Mouse (Mus musculus): Measurements from ENCODE around the gene Cx3cl1. TPM values are rescaled to one million over a fixed set of nuclear protein-coding genes. Genes with fewer than 3 reads are reported as not detected.

Cx3cl1 gene
- polyA plus RNA-seq, 1 experiment from 2014 or later, result 10.6 TPM

DNA sequence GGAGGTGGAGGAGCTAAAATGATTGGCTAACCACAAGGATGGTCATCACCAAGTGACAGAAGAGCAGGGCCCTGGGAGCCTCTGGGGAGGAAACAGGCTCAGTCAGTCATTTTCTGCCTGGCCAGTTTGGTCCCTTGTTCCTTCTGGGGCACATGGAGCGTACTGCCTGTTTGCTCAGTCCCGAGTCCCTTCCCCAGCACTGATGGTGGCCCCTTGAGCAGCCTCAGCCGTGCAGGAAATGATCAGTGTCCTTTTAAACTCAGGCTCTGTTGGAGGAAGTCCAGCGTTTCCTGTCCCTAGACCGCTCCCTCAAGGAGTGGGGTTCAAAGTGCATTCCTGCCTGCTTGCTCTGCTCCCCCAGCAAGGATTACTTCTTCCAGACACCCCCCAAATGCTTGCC is 6.7 kb downstream of the Cx3cl1 start:
- H3K9ac ChIP-seq, result no peak overlapping the region
- ATAC-seq (ENCODE audit: low FRiP score), result no peak
- H3K4me2 ChIP-seq (replicated peaks), result no peak overlapping the region
- H3K4me1 ChIP-seq, result peaks cover 32% of the 10 kb centered on the region
- H3K36me3 ChIP-seq, result no peaks in the 10 kb centered on the region
- WGBS, result 57% methylated on average over 5 of the region's 5 CpGs
- H3K27me3 ChIP-seq, result peaks cover 15% of the 10 kb centered on the region; the same call in 1 of the 2 replicates
- no peak overlapping the region for H3K4me3 ChIP-seq
- H3K27ac ChIP-seq, result peak overlapping the region; percentile 48; the same call in 1 of the 2 replicates
- H3K9me3 ChIP-seq (replicated peaks), result no peaks in the 10 kb centered on the region

DNA sequence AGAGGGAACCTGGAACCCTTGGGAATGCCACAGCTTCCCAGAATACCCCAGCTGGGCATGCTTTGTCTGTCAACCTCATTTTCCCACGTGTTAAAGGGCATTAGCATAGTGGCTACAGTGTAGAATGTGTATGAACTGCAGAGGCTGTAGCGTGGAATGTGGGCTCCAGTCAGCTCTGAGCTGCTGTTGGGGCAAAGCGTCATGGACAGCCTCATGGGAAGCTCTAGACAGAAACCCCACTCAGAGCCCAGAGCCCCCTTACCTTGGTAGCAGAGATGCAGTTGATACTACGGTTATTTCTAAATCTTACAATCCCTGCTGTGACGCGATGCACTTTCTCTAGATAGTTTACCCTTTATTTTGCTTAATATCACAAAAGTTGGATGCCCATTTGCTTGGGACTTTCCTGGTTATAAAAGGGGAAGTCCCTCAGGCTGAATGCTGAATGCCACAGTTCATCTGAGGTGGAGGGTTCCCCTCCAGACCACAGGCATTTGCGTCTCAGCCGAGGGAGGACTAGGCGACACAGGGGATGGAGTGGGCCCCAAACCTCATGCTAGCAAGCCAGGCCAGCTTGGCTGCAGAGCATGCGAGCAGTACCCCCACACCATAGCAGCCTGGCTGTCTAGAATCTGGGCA is 7.2 kb downstream of the Cx3cl1 start:
- 68% methylated on average over 10 of the region's 10 CpGs for WGBS
- Histone ChIP-seq H3K9me3 (replicated peaks) (no peaks in the 10 kb centered on the region), H3K27ac (peak overlapping the region; percentile 48; the same call in 1 of the 2 replicates), H3K4me1 (peaks cover 26% of the 10 kb centered on the region), H3K4me3 (no peak overlapping the region), H3K36me3 (no peaks in the 10 kb centered on the region), H3K4me2 (replicated peaks) (no peak overlapping the region), H3K9ac (no peak overlapping the region), H3K27me3 (peaks cover 9% of the 10 kb centered on the region; the same call in 1 of the 2 replicates)
- ATAC-seq (ENCODE audit: low FRiP score), result no peak

DNA sequence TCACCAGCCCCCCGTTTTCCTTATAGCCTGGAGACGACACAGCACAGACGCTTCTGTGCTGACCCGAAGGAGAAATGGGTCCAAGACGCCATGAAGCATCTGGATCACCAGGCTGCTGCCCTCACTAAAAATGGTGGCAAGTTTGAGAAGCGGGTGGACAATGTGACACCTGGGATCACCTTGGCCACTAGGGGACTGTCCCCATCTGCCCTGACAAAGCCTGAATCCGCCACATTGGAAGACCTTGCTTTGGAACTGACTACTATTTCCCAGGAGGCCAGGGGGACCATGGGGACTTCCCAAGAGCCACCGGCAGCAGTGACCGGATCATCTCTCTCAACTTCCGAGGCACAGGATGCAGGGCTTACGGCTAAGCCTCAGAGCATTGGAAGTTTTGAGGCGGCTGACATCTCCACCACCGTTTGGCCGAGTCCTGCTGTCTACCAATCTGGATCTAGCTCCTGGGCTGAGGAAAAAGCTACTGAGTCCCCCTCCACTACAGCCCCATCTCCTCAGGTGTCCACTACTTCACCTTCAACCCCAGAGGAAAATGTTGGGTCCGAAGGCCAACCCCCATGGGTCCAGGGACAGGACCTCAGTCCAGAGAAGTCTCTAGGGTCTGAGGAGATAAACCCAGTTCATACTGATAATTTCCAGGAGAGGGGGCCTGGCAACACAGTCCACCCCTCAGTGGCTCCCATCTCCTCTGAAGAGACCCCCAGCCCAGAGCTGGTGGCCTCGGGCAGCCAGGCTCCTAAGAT is 7.9 kb downstream of the Cx3cl1 start:
- no peak overlapping the region for H3K9ac ChIP-seq
- no peaks in the 10 kb centered on the region for H3K36me3 ChIP-seq
- no peak overlapping the region for H3K27ac ChIP-seq
- H3K27me3 ChIP-seq, result 0 out of 2 replicates have a peak, but pooled peaks cover 4% of the 10 kb centered on the region
- 95% methylated on average over 16 of the region's 16 CpGs for WGBS
- H3K4me3 ChIP-seq, result no peak overlapping the region
- no peaks in the 10 kb centered on the region for H3K9me3 ChIP-seq (replicated peaks)
- no peak for ATAC-seq (ENCODE audit: low FRiP score)
- H3K4me1 ChIP-seq, result peaks cover 24% of the 10 kb centered on the region
- no peak overlapping the region for H3K4me2 ChIP-seq (replicated peaks)

DNA sequence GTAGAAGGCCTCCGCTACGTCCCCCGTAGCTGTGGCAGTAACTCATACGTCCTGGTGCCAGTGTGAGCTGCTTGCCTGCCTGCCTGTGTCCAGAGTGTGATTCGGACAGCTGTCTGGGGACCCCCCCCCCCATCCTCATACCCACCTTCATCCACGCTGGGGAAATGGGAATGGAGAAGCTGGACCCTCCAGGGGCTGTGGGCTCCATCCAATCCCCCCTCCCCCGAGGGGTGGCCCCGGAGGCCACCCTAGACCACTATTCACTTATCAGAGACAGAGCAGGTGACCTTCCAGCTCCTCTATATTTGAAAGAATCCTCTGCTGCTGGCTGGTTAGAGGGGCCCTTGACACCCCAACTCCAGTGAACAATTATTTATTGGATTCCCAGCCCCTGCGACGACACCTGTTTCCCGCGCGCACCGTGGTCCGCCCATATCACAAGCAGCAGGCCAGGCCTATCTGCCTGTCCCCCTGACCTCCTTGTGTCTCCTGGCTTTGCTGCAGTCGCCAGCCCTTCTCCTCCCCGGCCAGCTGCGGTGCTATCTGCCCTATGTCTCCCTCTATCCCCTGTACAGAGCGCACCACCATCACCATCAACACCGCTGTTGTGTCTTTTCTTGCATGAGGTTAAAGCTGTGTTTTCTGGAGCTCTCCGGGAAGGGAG is 8.8 kb downstream of the Cx3cl1 start:
- Histone ChIP-seq H3K4me1 (peaks cover 24% of the 10 kb centered on the region), H3K27me3 (no peaks in the 10 kb centered on the region), H3K27ac (no peak overlapping the region), H3K36me3 (no peaks in the 10 kb centered on the region), H3K9ac (no peak overlapping the region), H3K4me2 (replicated peaks) (no peak overlapping the region), H3K4me3 (no peak overlapping the region), H3K9me3 (replicated peaks) (no peaks in the 10 kb centered on the region)
- ATAC-seq (ENCODE audit: low FRiP score), result no peak
- 77% methylated on average over 21 of the region's 21 CpGs for WGBS

DNA sequence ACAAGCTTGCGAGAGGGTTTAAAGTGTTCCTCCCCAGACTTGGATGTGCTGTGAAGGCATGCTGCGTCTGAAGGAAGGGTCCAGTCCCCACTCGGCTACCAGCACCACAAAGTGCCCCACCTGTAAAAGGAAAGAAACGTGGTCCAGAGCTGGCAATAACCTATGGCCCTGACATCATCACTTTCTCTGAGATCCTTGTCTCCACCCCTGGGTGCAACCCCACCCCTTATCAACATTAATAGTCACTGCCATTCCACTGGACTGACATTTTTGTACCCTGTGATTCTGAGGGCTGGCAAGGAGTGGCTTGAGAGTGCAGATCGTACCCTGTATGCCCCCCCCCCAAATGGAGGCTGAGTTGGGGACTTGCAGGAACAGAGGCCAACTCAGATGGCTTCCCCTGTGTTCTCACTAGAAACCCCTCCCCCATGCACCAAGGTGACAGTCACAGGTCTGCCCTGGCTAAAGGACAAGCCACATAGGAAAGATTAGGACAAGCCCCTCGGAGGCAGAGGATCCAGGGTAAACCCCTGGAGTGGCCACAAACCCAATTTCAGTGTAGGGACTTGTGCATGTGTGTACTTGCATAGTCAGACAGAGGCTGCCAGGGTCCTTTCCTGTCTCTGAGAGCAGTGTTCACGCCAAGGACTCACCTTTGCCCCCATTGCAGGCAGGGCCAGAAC is 9.5 kb downstream of the Cx3cl1 start:
- 63% methylated on average over 7 of the region's 7 CpGs for WGBS
- Histone ChIP-seq H3K9me3 (replicated peaks) (no peaks in the 10 kb centered on the region), H3K9ac (no peak overlapping the region), H3K27ac (no peak overlapping the region), H3K27me3 (no peaks in the 10 kb centered on the region), H3K4me2 (replicated peaks) (no peak overlapping the region), H3K4me1 (peaks cover 24% of the 10 kb centered on the region), H3K4me3 (no peak overlapping the region), H3K36me3 (no peaks in the 10 kb centered on the region)
- ATAC-seq (ENCODE audit: low FRiP score), result no peak

DNA sequence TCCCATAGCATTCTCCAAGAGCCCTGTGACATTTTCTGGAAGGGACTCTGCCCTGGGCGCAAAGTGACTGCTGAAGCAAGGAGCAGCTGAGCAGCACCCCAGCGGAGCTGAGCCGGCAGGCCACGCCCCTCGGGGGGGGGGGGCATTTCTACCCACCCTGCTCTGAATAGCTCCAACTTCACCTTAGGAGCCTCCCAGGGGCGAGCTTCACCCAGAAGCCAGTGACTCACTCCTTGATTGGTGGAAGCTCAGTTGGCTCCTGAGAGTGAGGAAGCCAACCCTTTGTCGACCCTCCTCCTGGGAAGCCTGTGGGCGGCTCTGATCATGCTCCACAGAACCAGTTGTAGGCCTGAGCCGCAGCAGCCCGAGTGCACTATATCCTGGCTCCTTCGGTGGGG is 10.0 kb downstream of the Cx3cl1 start:
- Histone ChIP-seq H3K36me3 (no peaks in the 10 kb centered on the region), H3K27ac (no peak overlapping the region), H3K4me1 (peaks cover 24% of the 10 kb centered on the region), H3K4me2 (replicated peaks) (no peak overlapping the region), H3K9me3 (replicated peaks) (no peaks in the 10 kb centered on the region), H3K4me3 (no peak overlapping the region), H3K9ac (no peak overlapping the region), H3K27me3 (no peaks in the 10 kb centered on the region)
- ATAC-seq (ENCODE audit: low FRiP score), result no peak
- WGBS, result 8% methylated on average over 11 of the region's 11 CpGs

DNA sequence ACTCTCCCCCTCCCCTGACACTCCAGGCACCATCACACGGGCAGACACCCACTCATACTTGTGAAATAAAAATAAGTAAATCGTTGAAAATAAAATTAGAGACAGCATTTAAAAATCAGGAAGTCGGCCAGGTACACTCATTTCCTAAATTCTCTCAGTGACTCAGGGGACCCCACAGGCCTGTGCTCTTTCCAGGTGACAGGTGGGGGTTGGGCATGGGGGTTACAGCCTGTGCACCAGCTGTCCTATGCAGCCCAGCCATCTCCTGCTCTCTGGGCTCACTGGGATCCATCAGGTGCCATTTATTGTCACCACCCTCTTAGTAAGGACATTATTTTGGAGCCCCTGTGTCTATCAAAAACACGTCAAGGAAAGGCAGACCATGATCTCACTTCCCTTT is 12.1 kb downstream of the Cx3cl1 start:
- Histone ChIP-seq H3K9ac (no peak overlapping the region), H3K9me3 (replicated peaks) (no peaks in the 10 kb centered on the region), H3K4me1 (peaks cover 12% of the 10 kb centered on the region), H3K27ac (no peak overlapping the region), H3K4me3 (no peak overlapping the region), H3K4me2 (replicated peaks) (no peak overlapping the region), H3K36me3 (no peaks in the 10 kb centered on the region), H3K27me3 (no peaks in the 10 kb centered on the region)
- 77% methylated on average over 4 of the region's 4 CpGs for WGBS
- ATAC-seq (ENCODE audit: low FRiP score), result no peak

DNA sequence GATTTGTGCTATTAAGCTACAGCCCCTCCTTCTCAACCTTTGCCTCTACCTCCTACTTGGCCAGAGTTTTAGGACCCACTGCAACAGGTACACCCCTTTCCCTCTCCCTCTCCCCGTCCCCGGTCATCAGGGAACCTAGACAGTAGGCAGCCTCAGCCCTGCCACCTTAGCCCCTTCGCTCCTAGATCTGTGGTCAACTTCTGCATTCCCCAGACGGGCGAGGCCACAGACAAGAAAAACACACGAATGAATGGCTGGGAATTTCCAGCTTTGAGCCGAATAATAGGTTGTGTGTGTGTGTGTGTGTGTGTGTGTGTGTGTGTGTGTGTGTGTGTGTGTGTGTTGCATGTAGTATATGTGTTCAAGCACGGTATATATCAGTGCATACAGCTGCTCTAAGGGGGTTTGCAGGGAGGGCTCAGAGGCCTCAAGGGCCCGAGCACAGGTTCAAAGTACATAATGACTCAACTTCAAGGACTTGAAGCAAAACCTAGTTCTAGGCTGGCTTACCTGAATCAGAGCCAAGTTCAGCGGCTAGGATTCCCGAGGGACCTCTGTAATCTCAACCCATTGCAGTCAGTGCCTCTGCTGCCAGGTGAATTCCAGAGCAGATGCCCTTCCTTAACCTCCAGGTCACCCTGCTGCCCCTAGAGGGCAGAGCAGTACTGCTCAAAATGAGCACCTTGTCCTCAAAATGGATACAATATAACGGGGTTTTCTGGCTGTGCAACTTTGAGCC is 13.6 kb downstream of the Cx3cl1 start:
- H3K4me2 ChIP-seq (replicated peaks), result no peak overlapping the region
- WGBS, result 71% methylated on average over 12 of the region's 12 CpGs
- peaks cover 7% of the 10 kb centered on the region for H3K4me1 ChIP-seq
- H3K9me3 ChIP-seq (replicated peaks), result no peaks in the 10 kb centered on the region
- no peak for ATAC-seq (ENCODE audit: low FRiP score)
- H3K36me3 ChIP-seq, result no peaks in the 10 kb centered on the region
- no peak overlapping the region for H3K9ac ChIP-seq
- no peak overlapping the region for H3K27ac ChIP-seq
- no peaks in the 10 kb centered on the region for H3K27me3 ChIP-seq
- no peak overlapping the region for H3K4me3 ChIP-seq

DNA sequence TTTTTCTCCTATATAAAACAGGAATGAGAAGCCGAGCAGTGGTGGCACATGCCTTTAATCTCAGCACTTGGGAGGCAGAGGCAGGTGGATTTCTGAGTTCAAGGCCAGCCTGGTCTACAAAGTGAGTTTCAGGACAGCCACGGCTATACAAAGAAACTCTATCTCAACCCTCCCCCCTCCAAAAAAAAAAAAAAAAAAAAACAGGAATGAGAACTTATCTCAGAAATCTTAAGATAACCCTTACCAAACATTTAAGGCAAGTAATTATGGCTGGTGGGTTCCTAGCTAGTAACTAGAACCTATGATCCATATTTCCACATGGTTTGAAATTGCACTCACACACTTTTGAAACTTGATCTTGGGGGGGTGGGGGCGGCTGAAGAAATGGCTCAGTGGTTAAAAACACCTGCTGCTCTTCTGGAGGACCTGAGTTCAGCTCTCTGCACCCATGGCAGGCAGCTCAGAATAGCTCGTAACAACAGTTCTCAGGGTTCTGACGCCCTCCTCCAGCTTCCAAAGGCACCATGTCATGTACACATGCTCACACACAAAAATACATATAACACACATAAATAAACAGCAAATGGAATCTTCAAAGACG is 14.3 kb downstream of the Cx3cl1 start:
- Histone ChIP-seq H3K27me3 (no peaks in the 10 kb centered on the region), H3K4me2 (replicated peaks) (no peak overlapping the region), H3K9me3 (replicated peaks) (no peaks in the 10 kb centered on the region), H3K9ac (no peak overlapping the region), H3K36me3 (no peaks in the 10 kb centered on the region), H3K4me3 (no peak overlapping the region), H3K27ac (no peak overlapping the region), H3K4me1 (peaks cover 7% of the 10 kb centered on the region)
- ATAC-seq (ENCODE audit: low FRiP score), result no peak
- 76% methylated on average over 6 of the region's 6 CpGs for WGBS

DNA sequence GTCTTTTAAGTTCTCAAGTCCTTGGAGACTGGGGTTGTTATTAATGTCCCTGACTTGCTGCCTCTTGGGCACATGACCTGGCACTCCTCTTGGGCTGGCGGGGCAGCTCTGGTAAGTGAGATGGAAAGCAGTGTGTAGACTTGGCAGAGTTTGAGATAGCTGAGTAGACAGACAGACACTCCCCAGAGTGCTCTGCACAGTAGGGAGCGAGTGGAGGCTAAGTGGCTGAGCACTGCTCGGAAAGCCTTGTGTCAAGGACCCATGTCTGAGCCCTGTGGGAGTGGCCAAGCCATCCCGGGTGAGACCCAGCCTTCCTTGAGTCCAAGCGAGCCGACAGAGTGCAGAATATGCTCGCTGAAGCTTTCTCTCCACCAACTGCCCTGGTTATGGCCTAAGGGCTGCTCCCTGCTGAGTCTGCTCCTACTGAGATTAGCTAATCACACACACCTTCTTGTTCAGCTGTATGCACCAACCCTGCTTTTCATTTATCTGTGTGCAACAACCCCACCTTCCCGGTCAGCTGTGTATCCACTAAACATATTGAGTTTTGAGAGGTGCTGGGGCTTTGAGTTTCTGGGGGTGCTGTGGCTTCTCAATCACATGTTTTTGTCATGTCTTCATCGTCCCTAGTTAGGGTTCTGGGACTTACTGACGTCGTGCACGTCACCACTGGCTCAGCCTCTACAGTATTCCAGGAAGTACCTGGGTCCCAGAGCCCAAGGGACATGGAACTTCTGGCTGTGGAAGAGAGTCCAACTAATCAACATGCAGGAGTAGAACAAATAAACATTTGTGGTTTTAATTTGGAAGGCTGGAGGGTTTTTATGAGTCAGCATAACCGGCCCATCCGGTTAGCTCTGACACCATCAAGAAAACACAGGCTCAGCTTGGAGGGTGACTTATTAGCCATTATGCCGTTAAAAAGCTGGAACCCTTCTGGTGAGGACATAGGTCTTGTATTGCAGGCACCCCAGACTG is 16.0 kb downstream of the Cx3cl1 start:
- Histone ChIP-seq H3K4me3 (no peak overlapping the region), H3K27me3 (no peaks in the 10 kb centered on the region), H3K27ac (no peak overlapping the region), H3K36me3 (no peaks in the 10 kb centered on the region), H3K4me1 (no peaks in the 10 kb centered on the region), H3K9ac (no peak overlapping the region), H3K9me3 (replicated peaks) (no peaks in the 10 kb centered on the region), H3K4me2 (replicated peaks) (no peak overlapping the region)
- ATAC-seq (ENCODE audit: low FRiP score), result no peak
- 79% methylated on average over 15 of the region's 15 CpGs for WGBS
